ENCODE assay signal across 16 mouse cellular contexts in the genomic region with DNA sequence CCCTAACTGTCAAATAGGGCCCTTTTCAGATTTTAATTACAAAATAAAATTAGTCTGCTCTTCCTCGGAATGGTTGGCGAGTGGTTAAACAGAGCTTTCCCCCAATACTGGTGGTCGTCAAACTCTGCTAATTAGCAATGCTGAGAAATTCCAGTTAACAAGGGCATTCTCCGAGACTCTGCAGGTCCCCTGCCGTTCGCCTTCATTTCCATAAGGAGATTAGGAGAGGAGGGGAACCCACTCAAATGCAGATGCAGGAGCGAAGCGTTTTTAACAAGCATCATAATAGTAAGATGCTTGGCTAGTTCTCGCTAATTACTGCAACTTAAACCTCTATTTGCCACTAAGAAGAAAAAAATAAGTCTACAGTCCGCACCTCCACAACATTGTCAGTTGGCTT. TPM values are rescaled to one million over a fixed set of nuclear protein-coding genes. Genes with fewer than 3 reads are reported as not detected.
DNase-seq lines count a peak whose midpoint lies in the region; ATAC-seq lines count a peak whose summit lies in the region.
"Had no signal": no experiment of that assay in that cellular context is flagged by ENCODE, and none has a peak within 500 bp of the region (broad histone marks: within the 10 kb centered on the region; RNA-seq: fewer than 3 reads in every experiment).

No protein-coding gene starts in this region.

- peak overlapping the region; percentile 12; the same call in 1 of the 2 replicates for H3K4me3 ChIP-seq in hindbrain, embryonic 10.5 days
- no peak overlapping the region for H3K4me3 ChIP-seq in hindbrain, embryonic 16.5 days (ENCODE audit: low read length)
- H3K4me3 ChIP-seq in forebrain, embryonic 13.5 days: 0 out of 2 replicates have a peak overlapping the region, but pooled peaks have one; percentile 9
- H3K4me3 ChIP-seq in midbrain, embryonic 11.5 days (ENCODE audit: low read depth, low read length): no peak overlapping the region
- H3K4me3 ChIP-seq: embryonic facial prominence, embryonic 12.5 days had no signal

- no peak overlapping the region for H3K27ac ChIP-seq in hindbrain, embryonic 10.5 days
- H3K27ac ChIP-seq in hindbrain, embryonic 16.5 days (ENCODE audit: low read depth, low read length): no peak overlapping the region
- peak overlapping the region; percentile 82 for H3K27ac ChIP-seq in forebrain, embryonic 13.5 days
- H3K27ac ChIP-seq in midbrain, embryonic 11.5 days (ENCODE audit: low read depth, low read length): peak overlapping the region; percentile 3; the same call in 1 of the 2 replicates
- H3K27ac ChIP-seq: embryonic facial prominence, embryonic 12.5 days had no signal

- H3K36me3 ChIP-seq in hindbrain, embryonic 10.5 days: peaks cover 7% of the 10 kb centered on the region
- H3K36me3 ChIP-seq in hindbrain, embryonic 16.5 days (ENCODE audit: control insufficient read depth, insufficient read depth, low read length): no peaks in the 10 kb centered on the region
- H3K36me3 ChIP-seq in forebrain, embryonic 13.5 days (ENCODE audit: poor library complexity, severe bottlenecking): peaks cover 4% of the 10 kb centered on the region; the same call in 1 of the 2 replicates
- H3K36me3 ChIP-seq in midbrain, embryonic 11.5 days (ENCODE audit: control insufficient read depth, insufficient read depth, low read length): no peaks in the 10 kb centered on the region
- H3K36me3 ChIP-seq: embryonic facial prominence, embryonic 12.5 days had no signal

- H3K4me1 ChIP-seq in hindbrain, embryonic 10.5 days (replicated peaks): peaks cover 69% of the 10 kb centered on the region
- H3K4me1 ChIP-seq in hindbrain, embryonic 16.5 days (ENCODE audit: control insufficient read depth, insufficient read depth, low read depth, low read length): peaks cover 14% of the 10 kb centered on the region
- H3K4me1 ChIP-seq in forebrain, embryonic 13.5 days: peaks cover 78% of the 10 kb centered on the region
- peaks cover 59% of the 10 kb centered on the region for H3K4me1 ChIP-seq in midbrain, embryonic 11.5 days (ENCODE audit: control insufficient read depth, insufficient read depth, low read length)

- no peak overlapping the region for H3K4me2 ChIP-seq in hindbrain, embryonic 16.5 days (ENCODE audit: low read length)
- H3K4me2 ChIP-seq in forebrain, embryonic 13.5 days: peak overlapping the region; percentile 51
- H3K4me2 ChIP-seq in midbrain, embryonic 11.5 days: peak overlapping the region; percentile 20
- H3K4me2 ChIP-seq: embryonic facial prominence, embryonic 12.5 days; liver, embryonic 11.5 days had no signal

- H3K9me3 ChIP-seq in hindbrain, embryonic 10.5 days: no peaks in the 10 kb centered on the region
- H3K9me3 ChIP-seq in hindbrain, embryonic 16.5 days (ENCODE audit: control insufficient read depth, low read length): no peaks in the 10 kb centered on the region
- no peaks in the 10 kb centered on the region for H3K9me3 ChIP-seq in forebrain, embryonic 13.5 days (replicated peaks)
- no peaks in the 10 kb centered on the region for H3K9me3 ChIP-seq in midbrain, embryonic 11.5 days (ENCODE audit: control insufficient read depth, low read length)
- H3K9me3 ChIP-seq: embryonic facial prominence, embryonic 12.5 days had no signal

- DNase-seq in hindbrain, embryonic 10.5 days (ENCODE audit: low spot score): no peak
- DNase-seq in midbrain, embryonic 11.5 days (ENCODE audit: low spot score, missing footprints): peak; percentile 89
- DNase-seq in retina, postnatal 1 day: peak; percentile 79
- DNase-seq in ovary, postnatal 14 days (ENCODE audit: low spot score): no peak
- no peak for DNase-seq in kidney, postnatal 25 days
- DNase-seq in lung, postnatal 10 days: no peak
- DNase-seq: cerebellum, adult 9-10 months; kidney, postnatal 4 days; spleen, adult 18-20 months had no signal

- peaks cover 75% of the 10 kb centered on the region for H3K27me3 ChIP-seq in hindbrain, embryonic 10.5 days (ENCODE audit: insufficient read depth, poor library complexity, severe bottlenecking)
- H3K27me3 ChIP-seq in hindbrain, embryonic 16.5 days (replicated peaks; ENCODE audit: control insufficient read depth, insufficient read depth, low read length): peaks cover 28% of the 10 kb centered on the region
- H3K27me3 ChIP-seq in forebrain, embryonic 13.5 days: no peaks in the 10 kb centered on the region
- H3K27me3 ChIP-seq in midbrain, embryonic 11.5 days (ENCODE audit: control insufficient read depth, insufficient read depth, low read length): peaks cover 3% of the 10 kb centered on the region

- no peak overlapping the region for H3K9ac ChIP-seq in hindbrain, embryonic 16.5 days (ENCODE audit: low read depth, low read length)
- H3K9ac ChIP-seq in forebrain, embryonic 13.5 days: no peak overlapping the region
- H3K9ac ChIP-seq in midbrain, embryonic 11.5 days (ENCODE audit: low read length): no peak overlapping the region; the same call in 1 of the 2 replicates
- H3K9ac ChIP-seq: embryonic facial prominence, embryonic 12.5 days had no signal

- WGBS in hindbrain, embryonic 10.5 days: 4% methylated on average over 10 of the region's 10 CpGs
- WGBS in hindbrain, embryonic 16.5 days: 5% methylated on average over 10 of the region's 10 CpGs
- 2% methylated on average over 10 of the region's 10 CpGs for WGBS in forebrain, embryonic 13.5 days
- WGBS in midbrain, embryonic 11.5 days: under 1% methylated on average over 10 of the region's 10 CpGs

- no peak for ATAC-seq in hindbrain, embryonic 16.5 days
- no peak for ATAC-seq in forebrain, embryonic 13.5 days
- no peak for ATAC-seq in midbrain, embryonic 11.5 days (ENCODE audit: low FRiP score)
- ATAC-seq: intestine, embryonic 16.5 days had no signal

RNA-seq across cellular contexts. Expression of gene Sox2, which starts 4.0 kb away (rescaled TPM):
- polyA plus RNA-seq in hindbrain, embryonic 10.5 days (2016; fragmentation: Nextera tagmentation; extraction: Ambion mirVana): 23.4 and 24.2 TPM in 2 replicates
- 8.2 and 8.6 TPM in 2 replicates for polyA plus RNA-seq in hindbrain, embryonic 16.5 days (2015; fragmentation: Nextera tagmentation; extraction: Ambion mirVana)
- polyA plus RNA-seq in forebrain, embryonic 13.5 days (2015; fragmentation: Nextera tagmentation; extraction: Ambion mirVana): 41.3 and 48.4 TPM in 2 replicates
- 48.7 and 49.5 TPM in 2 replicates for polyA plus RNA-seq in midbrain, embryonic 11.5 days (2014; fragmentation: Nextera tagmentation; extraction: Ambion mirVana)
- polyA plus RNA-seq: gonadal fat pad, adult 2 months; heart, postnatal 0 days had no signal

Comparison
In these comparisons a context has a peak if more than half of its experiments do, and no peak if none do; other contexts are left out.
1. H3K4me3 ChIP-seq: peak in hindbrain, embryonic 10.5 days (single experiment) and forebrain, embryonic 13.5 days (single experiment); none in hindbrain, embryonic 16.5 days (single experiment) and midbrain, embryonic 11.5 days (single experiment).
2. DNase-seq: peak in midbrain, embryonic 11.5 days (single experiment) and retina, postnatal 1 day (single experiment); none in hindbrain, embryonic 10.5 days (single experiment), ovary, postnatal 14 days (single experiment), kidney, postnatal 25 days (0 of 2) and lung, postnatal 10 days (single experiment).
3. H3K27ac ChIP-seq: peak in forebrain, embryonic 13.5 days (single experiment) and midbrain, embryonic 11.5 days (single experiment); none in hindbrain, embryonic 10.5 days (single experiment) and hindbrain, embryonic 16.5 days (single experiment).